Mouse (Mus musculus) liver, adult 2 months (tissue): ENCODE measurements at regions not wholly inside any gene's neighbourhood (a gene's known extent, or its start where the extent isn't known, plus 50 kb on each side); places are given as distances from the start of the nearest gene placed in this dataset.

Source experiments
- DNase-seq: peaks from one replicate; pipeline ENCODE4 v3.0.0-alpha.2; 2011; ENCODE audit warnings: low read depth, low spot score; ENCODE audit errors: extremely low read depth
- H3K27ac ChIP-seq: fragments of 200-500 bp; replicated peaks from 2 replicates; pipeline ENCODE4 v1.5.1; 2012; ENCODE audit warnings: low read depth, mild to moderate bottlenecking, control low read depth, inconsistent platforms, low read length; ENCODE audit not compliant: insufficient read depth
- H3K27me3 ChIP-seq: fragments of 200-500 bp; 2 replicates; pipeline ENCODE4 v1.6.1; 2012; ENCODE audit warnings: mild to moderate bottlenecking, moderate library complexity, low read length, inconsistent platforms; ENCODE audit not compliant: control insufficient read depth, insufficient read depth
- H3K36me3 ChIP-seq: fragments of 200-500 bp; 2 replicates; pipeline ENCODE4 v1.6.1; 2012; ENCODE audit warnings: low read length, inconsistent platforms; ENCODE audit not compliant: control insufficient read depth, insufficient read depth
- H3K4me1 ChIP-seq: fragments of 200-500 bp; 2 replicates; pipeline ENCODE4 v1.6.1; 2011; ENCODE audit warnings: low read length; ENCODE audit not compliant: control insufficient read depth, insufficient read depth
- H3K4me3 ChIP-seq: fragments of 200-500 bp; 2 replicates; pipeline ENCODE4 v1.5.1; 2011; ENCODE audit warnings: low read depth, mild to moderate bottlenecking, control low read depth, low read length, moderate library complexity; ENCODE audit not compliant: insufficient read depth
- H3K79me2 ChIP-seq: fragments of 200-500 bp; 2 replicates; pipeline ENCODE4 v1.6.1; 2012; ENCODE audit warnings: inconsistent platforms, mild to moderate bottlenecking, low read length, moderate library complexity; ENCODE audit not compliant: control insufficient read depth, insufficient read depth
- H3K9ac ChIP-seq: fragments of 200-500 bp; 2 replicates; pipeline ENCODE4 v1.6.1; 2012; ENCODE audit warnings: low read depth, mild to moderate bottlenecking, control low read depth, inconsistent platforms, low read length
- CTCF ChIP-seq: fragments of 200-500 bp; IDR thresholded peaks from 2 replicates; pipeline ENCODE4 v1.5.1; 2011; ENCODE audit warnings: low read depth, low read length, control low read depth
- POLR2A ChIP-seq: fragments of 200-500 bp; IDR thresholded peaks from 2 replicates; pipeline ENCODE4 v1.6.1; 2011; ENCODE audit warnings: low read length, control low read depth; ENCODE audit not compliant: insufficient read depth; ENCODE audit errors: extremely low read depth
- WGBS: fragments of 180-500 bp; shearing (Covaris S2); methylation state at CpG from one replicate; pipeline ENCODE4 v1.1.7; 2018; 5-methylcytosine and 5-hydroxymethylcytosine counted together

- no peak for TF ChIP-seq CTCF
- Histone ChIP-seq H3K27ac (no peak overlapping the region), H3K27me3 (no peaks in the 10 kb centered on the region), H3K79me2 (no peaks in the 10 kb centered on the region), H3K9ac (no peak overlapping the region), H3K36me3 (no peaks in the 10 kb centered on the region), H3K4me1 (no peaks in the 10 kb centered on the region), H3K4me3 (no peak overlapping the region)
- no peak for DNase-seq
- 83% methylated on average over 2 of the region's 2 CpGs for WGBS
Observed at GRCm38 (mm10) chr2:138708763-138709162, 452.4 kb downstream of the Btbd3 start.

GRCm38 (mm10) chr2:138733846-138734245 is 477.5 kb downstream of the Btbd3 start:
- DNase-seq = no peak
- no peaks in the 10 kb centered on the region for H3K36me3 ChIP-seq
- no peaks in the 10 kb centered on the region for H3K4me1 ChIP-seq
- H3K27me3 ChIP-seq = no peaks in the 10 kb centered on the region
- WGBS = 52% methylated on average over 2 of the region's 2 CpGs
- no peak overlapping the region for H3K27ac ChIP-seq
- no peak overlapping the region for H3K9ac ChIP-seq
- H3K4me3 ChIP-seq = no peak overlapping the region
- no peak for TF ChIP-seq CTCF
- TF ChIP-seq POLR2A = no peak
- H3K79me2 ChIP-seq = no peaks in the 10 kb centered on the region

GRCm38 (mm10) chr2:138744806-138745205 is 488.4 kb downstream of the Btbd3 start:
- WGBS = 69% methylated on average over 4 of the region's 4 CpGs
- H3K36me3 ChIP-seq = no peaks in the 10 kb centered on the region
- no peaks in the 10 kb centered on the region for H3K4me1 ChIP-seq
- DNase-seq = no peak
- no peak overlapping the region for H3K27ac ChIP-seq
- TF ChIP-seq POLR2A (no peak), CTCF (no peak)
- no peak overlapping the region for H3K4me3 ChIP-seq
- no peak overlapping the region for H3K9ac ChIP-seq
- no peaks in the 10 kb centered on the region for H3K27me3 ChIP-seq
- H3K79me2 ChIP-seq = no peaks in the 10 kb centered on the region

- H3K36me3 ChIP-seq = no peaks in the 10 kb centered on the region
- no peak for TF ChIP-seq CTCF
- no peak for TF ChIP-seq POLR2A
- no peaks in the 10 kb centered on the region for H3K79me2 ChIP-seq
- H3K9ac ChIP-seq = no peak overlapping the region
- 67% methylated on average over 3 of the region's 3 CpGs for WGBS
- no peak overlapping the region for H3K27ac ChIP-seq
- DNase-seq = peak; percentile 5
- no peaks in the 10 kb centered on the region for H3K27me3 ChIP-seq
- H3K4me3 ChIP-seq = no peak overlapping the region
- no peaks in the 10 kb centered on the region for H3K4me1 ChIP-seq
Observed at GRCm38 (mm10) chr2:138760439-138760963, 504.1 kb downstream of the Btbd3 start.

GRCm38 (mm10) chr2:138761400-138761799 is 505.0 kb downstream of the Btbd3 start:
- TF ChIP-seq POLR2A = no peak
- TF ChIP-seq CTCF = no peak
- Histone ChIP-seq H3K79me2 (no peaks in the 10 kb centered on the region), H3K4me3 (no peak overlapping the region), H3K27me3 (no peaks in the 10 kb centered on the region), H3K4me1 (no peaks in the 10 kb centered on the region), H3K27ac (no peak overlapping the region), H3K9ac (no peak overlapping the region), H3K36me3 (no peaks in the 10 kb centered on the region)
- peak; percentile 66 for DNase-seq
- 63% methylated on average over 1 of the region's 1 CpGs for WGBS

GRCm38 (mm10) chr2:138766275-138766842 is 510.0 kb downstream of the Btbd3 start:
- H3K79me2 ChIP-seq = no peaks in the 10 kb centered on the region
- TF ChIP-seq POLR2A = no peak
- TF ChIP-seq CTCF = no peak
- H3K9ac ChIP-seq = no peak overlapping the region
- 79% methylated on average over 9 of the region's 9 CpGs for WGBS
- DNase-seq = no peak
- no peak overlapping the region for H3K4me3 ChIP-seq
- H3K4me1 ChIP-seq = no peaks in the 10 kb centered on the region
- no peak overlapping the region for H3K27ac ChIP-seq
- H3K36me3 ChIP-seq = no peaks in the 10 kb centered on the region
- H3K27me3 ChIP-seq = no peaks in the 10 kb centered on the region
